Mouse (Mus musculus): ENCODE results near the gene Slc47a2. TPM values are rescaled to one million over a fixed set of nuclear protein-coding genes. Genes with fewer than 3 reads are reported as not detected.

Gene Slc47a2
- polyA plus RNA-seq, 1 experiment from 2014 or later = not detected

GRCm38 (mm10) chr11:61352138-61352651 is 9.5 kb upstream of the Slc47a2 start:
- 69% methylated on average over 9 of the region's 9 CpGs for WGBS
- H3K36me3 ChIP-seq (replicated peaks; ENCODE audit: control insufficient read depth, insufficient read depth) = no peaks in the 10 kb centered on the region
- no peak overlapping the region for H3K9ac ChIP-seq
- H3K4me2 ChIP-seq (replicated peaks) = no peak overlapping the region
- no peak overlapping the region for H3K27ac ChIP-seq
- H3K4me1 ChIP-seq (replicated peaks; ENCODE audit: control insufficient read depth, insufficient read depth, low read length) = no peaks in the 10 kb centered on the region
- H3K9me3 ChIP-seq (ENCODE audit: control insufficient read depth, low read length) = no peaks in the 10 kb centered on the region
- H3K27me3 ChIP-seq (ENCODE audit: control insufficient read depth, insufficient read depth, low read length) = no peaks in the 10 kb centered on the region
- H3K4me3 ChIP-seq (replicated peaks; ENCODE audit: low read length) = no peak overlapping the region
- ATAC-seq (ENCODE audit: low FRiP score) (no peak), DNase-seq (ENCODE audit: low spot score) (no peak)

- Histone ChIP-seq H3K9me3 (ENCODE audit: control insufficient read depth, low read length) (no peaks in the 10 kb centered on the region), H3K9ac (no peak overlapping the region), H3K36me3 (replicated peaks; ENCODE audit: control insufficient read depth, insufficient read depth) (no peaks in the 10 kb centered on the region), H3K4me3 (replicated peaks; ENCODE audit: low read length) (no peak overlapping the region), H3K4me1 (replicated peaks; ENCODE audit: control insufficient read depth, insufficient read depth, low read length) (no peaks in the 10 kb centered on the region), H3K27me3 (ENCODE audit: control insufficient read depth, insufficient read depth, low read length) (no peaks in the 10 kb centered on the region; the same call in 1 of the 2 replicates), H3K4me2 (replicated peaks) (no peak overlapping the region), H3K27ac (no peak overlapping the region)
- ATAC-seq (ENCODE audit: low FRiP score) (no peak), DNase-seq (ENCODE audit: low spot score) (no peak)
- WGBS = 13% methylated on average over 8 of the region's 8 CpGs
These were observed 6.7 kb upstream of the Slc47a2 start for GRCm38 (mm10) chr11:61349337-61349736.

- no peaks in the 10 kb centered on the region for H3K9me3 ChIP-seq (ENCODE audit: control insufficient read depth, low read length)
- WGBS = 64% methylated on average over 8 of the region's 8 CpGs
- H3K4me1 ChIP-seq (replicated peaks; ENCODE audit: control insufficient read depth, insufficient read depth, low read length) = peaks cover 13% of the 10 kb centered on the region
- no peak overlapping the region for H3K9ac ChIP-seq
- H3K27me3 ChIP-seq (ENCODE audit: control insufficient read depth, insufficient read depth, low read length) = peaks cover 24% of the 10 kb centered on the region
- no peak for DNase-seq (ENCODE audit: low spot score)
- no peak overlapping the region for H3K4me2 ChIP-seq (replicated peaks)
- no peak overlapping the region for H3K4me3 ChIP-seq (replicated peaks; ENCODE audit: low read length)
- no peak for ATAC-seq (ENCODE audit: low FRiP score)
- no peaks in the 10 kb centered on the region for H3K36me3 ChIP-seq (replicated peaks; ENCODE audit: control insufficient read depth, insufficient read depth)
- H3K27ac ChIP-seq = no peak overlapping the region
These were observed 3.5 kb upstream of the Slc47a2 start for GRCm38 (mm10) chr11:61346133-61346532.

GRCm38 (mm10) chr11:61341971-61342370 is 689 bp downstream of the Slc47a2 start:
- no peak for DNase-seq (ENCODE audit: low spot score)
- peak overlapping the region; percentile 35 for H3K4me3 ChIP-seq (replicated peaks; ENCODE audit: low read length)
- peaks cover 36% of the 10 kb centered on the region for H3K27me3 ChIP-seq (ENCODE audit: control insufficient read depth, insufficient read depth, low read length)

GRCm38 (mm10) chr11:61341233-61341632 is 1.4 kb downstream of the Slc47a2 start:
- no peak overlapping the region for H3K4me3 ChIP-seq (replicated peaks; ENCODE audit: low read length)
- no peaks in the 10 kb centered on the region for H3K9me3 ChIP-seq (ENCODE audit: control insufficient read depth, low read length)
- no peak overlapping the region for H3K9ac ChIP-seq
- peaks cover 36% of the 10 kb centered on the region for H3K27me3 ChIP-seq (ENCODE audit: control insufficient read depth, insufficient read depth, low read length)
- no peak for ATAC-seq (ENCODE audit: low FRiP score)
- peaks cover 13% of the 10 kb centered on the region for H3K4me1 ChIP-seq (replicated peaks; ENCODE audit: control insufficient read depth, insufficient read depth, low read length)
- H3K4me2 ChIP-seq (replicated peaks) = no peak overlapping the region
- no peaks in the 10 kb centered on the region for H3K36me3 ChIP-seq (replicated peaks; ENCODE audit: control insufficient read depth, insufficient read depth)
- no peak overlapping the region for H3K27ac ChIP-seq
- WGBS = 84% methylated on average over 4 of the region's 4 CpGs
- DNase-seq (ENCODE audit: low spot score) = no peak

More at GRCm38 (mm10) chr11:61341971-61342370, 689 bp downstream of the Slc47a2 start:
- no peaks in the 10 kb centered on the region for H3K9me3 ChIP-seq (ENCODE audit: control insufficient read depth, low read length)
- 16% methylated on average over 10 of the region's 10 CpGs for WGBS
- H3K27ac ChIP-seq = no peak overlapping the region
- peak overlapping the region; percentile 64 for H3K4me2 ChIP-seq (replicated peaks)
- H3K4me1 ChIP-seq (replicated peaks; ENCODE audit: control insufficient read depth, insufficient read depth, low read length) = peaks cover 13% of the 10 kb centered on the region
- ATAC-seq (ENCODE audit: low FRiP score) = no peak
- H3K9ac ChIP-seq = peak overlapping the region; percentile 49; the same call in 1 of the 2 replicates
- H3K36me3 ChIP-seq (replicated peaks; ENCODE audit: control insufficient read depth, insufficient read depth) = no peaks in the 10 kb centered on the region

GRCm38 (mm10) chr11:61340374-61340773 is 2.3 kb downstream of the Slc47a2 start:
- no peak for ATAC-seq (ENCODE audit: low FRiP score)
- H3K9me3 ChIP-seq (ENCODE audit: control insufficient read depth, low read length) = no peaks in the 10 kb centered on the region
- H3K4me1 ChIP-seq (replicated peaks; ENCODE audit: control insufficient read depth, insufficient read depth, low read length) = peaks cover 13% of the 10 kb centered on the region
- H3K9ac ChIP-seq = no peak overlapping the region
- DNase-seq (ENCODE audit: low spot score) = no peak
- peaks cover 36% of the 10 kb centered on the region for H3K27me3 ChIP-seq (ENCODE audit: control insufficient read depth, insufficient read depth, low read length)
- no peak overlapping the region for H3K4me2 ChIP-seq (replicated peaks)
- no peak overlapping the region for H3K4me3 ChIP-seq (replicated peaks; ENCODE audit: low read length)
- H3K36me3 ChIP-seq (replicated peaks; ENCODE audit: control insufficient read depth, insufficient read depth) = no peaks in the 10 kb centered on the region
- no peak overlapping the region for H3K27ac ChIP-seq
- WGBS = 88% methylated on average over 4 of the region's 4 CpGs

- 81% methylated on average over 10 of the region's 10 CpGs for whole genome bisulfite sequencing
- Histone ChIP-seq H3K9ac (no peak overlapping the region), H3K27ac (no peak overlapping the region), H3K4me3 (replicated peaks; ENCODE audit: low read length) (no peak overlapping the region), H3K4me2 (replicated peaks) (no peak overlapping the region), H3K27me3 (ENCODE audit: control insufficient read depth, insufficient read depth, low read length) (peaks cover 25% of the 10 kb centered on the region), H3K4me1 (replicated peaks; ENCODE audit: control insufficient read depth, insufficient read depth, low read length) (peaks cover 7% of the 10 kb centered on the region), H3K9me3 (ENCODE audit: control insufficient read depth, low read length) (0 out of 2 replicates have a peak, but pooled peaks cover 6% of the 10 kb centered on the region), H3K36me3 (replicated peaks; ENCODE audit: control insufficient read depth, insufficient read depth) (no peaks in the 10 kb centered on the region)
- no peak for DNase-seq (ENCODE audit: low spot score)
- no peak for ATAC-seq (ENCODE audit: low FRiP score)
These were observed 5.1 kb downstream of the Slc47a2 start for GRCm38 (mm10) chr11:61337586-61337985.

GRCm38 (mm10) chr11:61320904-61321687 is 21.6 kb downstream of the Slc47a2 start:
- no peak for ATAC-seq (ENCODE audit: low FRiP score)
- H3K27me3 ChIP-seq (ENCODE audit: control insufficient read depth, insufficient read depth, low read length) = no peaks in the 10 kb centered on the region
- WGBS = 73% methylated on average over 10 of the region's 10 CpGs

GRCm38 (mm10) chr11:61319923-61320567 is 22.6 kb downstream of the Slc47a2 start:
- H3K4me2 ChIP-seq (replicated peaks) = no peak overlapping the region
- WGBS = 75% methylated on average over 3 of the region's 3 CpGs
- no peaks in the 10 kb centered on the region for H3K27me3 ChIP-seq (ENCODE audit: control insufficient read depth, insufficient read depth, low read length)
- ATAC-seq (ENCODE audit: low FRiP score) = no peak
- H3K36me3 ChIP-seq (replicated peaks; ENCODE audit: control insufficient read depth, insufficient read depth) = no peaks in the 10 kb centered on the region
- no peak for DNase-seq (ENCODE audit: low spot score)
- no peak overlapping the region for H3K9ac ChIP-seq
- no peaks in the 10 kb centered on the region for H3K4me1 ChIP-seq (replicated peaks; ENCODE audit: control insufficient read depth, insufficient read depth, low read length)
- no peak overlapping the region for H3K4me3 ChIP-seq (replicated peaks; ENCODE audit: low read length)
- no peaks in the 10 kb centered on the region for H3K9me3 ChIP-seq (ENCODE audit: control insufficient read depth, low read length)
- H3K27ac ChIP-seq = no peak overlapping the region

More at GRCm38 (mm10) chr11:61320904-61321687, 21.6 kb downstream of the Slc47a2 start:
- Histone ChIP-seq H3K27ac (no peak overlapping the region), H3K4me1 (replicated peaks; ENCODE audit: control insufficient read depth, insufficient read depth, low read length) (no peaks in the 10 kb centered on the region), H3K9ac (no peak overlapping the region), H3K4me2 (replicated peaks) (no peak overlapping the region), H3K9me3 (ENCODE audit: control insufficient read depth, low read length) (no peaks in the 10 kb centered on the region), H3K4me3 (replicated peaks; ENCODE audit: low read length) (no peak overlapping the region), H3K36me3 (replicated peaks; ENCODE audit: control insufficient read depth, insufficient read depth) (no peaks in the 10 kb centered on the region)
- DNase-seq (ENCODE audit: low spot score) = no peak
